Mouse (Mus musculus) WW6 (cell line): ENCODE results near the gene Raph1.
A peak's percentile ranks its signal among the peaks of the same experiment; 100 is the strongest.

Experiments
- DNase-seq: peaks from one replicate; pipeline ENCODE4 v3.0.0-alpha.2; 2013; ENCODE audit warnings: low read depth, low spot score

Raph1 gene

GRCm38 (mm10) chr1:60432497-60432896 is 134.4 kb downstream of the Raph1 start:
- peak; percentile 66 for DNase-seq
